Mouse (Mus musculus) gastrocnemius, postnatal 14 days (tissue): ENCODE data around the gene Mrm2. TPM values are rescaled to one million over a fixed set of nuclear protein-coding genes. Genes with fewer than 3 reads are reported as not detected.
"Not testable (repeated sequence)": the region's sequence is repeated elsewhere in the genome, so short reads cannot be mapped to it uniquely, and the experiment has no call there.

Experiments
- DNase-seq: peaks from one replicate; pipeline ENCODE4 v3.0.0; 2021; ENCODE audit warnings: mixed read lengths
- intact Hi-C: fragments of 180-260 bp; cut with DNase I; formaldehyde crosslinking; loops from one replicate; pipeline ENCODE4 v1.15.1; 2025; ENCODE audit warnings: low total_unique reads
- long read RNA-seq, 2 experiments: library from polyadenylated mRNA; stranded (forward); transcript quantifications; one replicate each; pipeline ENCODE4 v2.0.0; 2021
- total RNA-seq, 2 experiments: library from RNA; stranded (reverse); gene quantifications; 2 replicates each; pipeline ENCODE4 v1.2.3; 2021

The Mrm2 gene
- 1 to 10 TPM; 6.9 to 7.2 TPM for total RNA-seq
- long read RNA-seq, experiment 1, partial matches to known transcripts = 2 of 6 reads
- long read RNA-seq, experiment 1, other reads (novel, unspliced or antisense) = 0 of 6 reads
- long read RNA-seq, experiment 2, transcript Mrm2-201 (3 exons, 1,443 nt) = major isoform, 5 of 5 reads
- long read RNA-seq, experiment 2, partial matches to known transcripts = 0 of 5 reads
- long read RNA-seq, experiment 2, other reads (novel, unspliced or antisense) = 0 of 5 reads

DNA sequence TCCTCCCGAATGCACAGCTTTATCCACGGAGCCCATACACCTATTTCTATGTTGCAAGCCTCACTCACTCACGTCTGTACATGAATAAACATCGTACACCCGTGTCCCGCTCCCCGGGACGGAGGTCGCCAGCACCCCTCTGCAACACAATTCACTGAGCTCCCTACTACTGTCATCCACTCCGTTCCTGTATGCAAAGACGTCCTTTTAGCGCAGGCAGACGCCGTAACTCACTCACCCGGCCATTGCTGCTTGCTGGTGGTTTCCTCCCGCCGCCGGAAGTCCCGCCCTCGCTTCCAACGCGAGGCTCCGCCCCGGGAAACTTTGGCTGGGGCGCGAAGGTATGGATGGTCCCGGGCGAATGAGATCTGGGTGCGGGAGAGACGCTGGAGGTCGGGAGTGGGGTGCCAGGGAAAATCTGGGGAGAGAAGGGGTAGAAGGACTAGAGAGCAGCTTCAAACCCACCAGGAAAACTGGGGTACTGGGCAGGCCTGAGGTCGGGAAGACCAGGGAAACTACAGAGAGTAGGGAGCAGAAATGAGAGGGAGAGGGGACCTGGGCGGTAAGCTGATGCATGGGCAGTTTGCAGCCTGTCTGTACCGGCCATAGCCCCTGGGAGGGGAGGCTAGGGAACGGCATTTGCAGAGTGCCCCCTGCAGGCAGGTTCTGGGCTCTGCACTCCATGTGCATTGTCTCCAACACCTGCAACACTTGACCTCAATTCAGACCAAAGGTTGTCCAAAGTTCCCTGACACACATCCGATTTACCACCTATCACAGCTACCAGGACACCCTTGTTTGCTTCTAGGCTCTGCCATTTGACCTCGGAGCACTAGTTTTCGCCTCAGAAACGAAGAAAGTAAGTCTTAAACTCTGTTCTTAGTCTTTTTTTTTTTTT is at the start of gene Mrm2:
Mrm2 (minus strand) TSS at position 284 of the 898 bp plus-strand sequence.
- peak; percentile 82 for DNase-seq
- intact Hi-C loops = loop anchor here (5.0 kb wide), 1 partner anchor 495 kb away; no protein-coding TSS in a partner anchor

GRCm38 (mm10) chr5:140381156-140381555 is 49.5 kb upstream of the Mrm2 start:
- intact Hi-C loops = no loop called here
- no peak for DNase-seq

DNA sequence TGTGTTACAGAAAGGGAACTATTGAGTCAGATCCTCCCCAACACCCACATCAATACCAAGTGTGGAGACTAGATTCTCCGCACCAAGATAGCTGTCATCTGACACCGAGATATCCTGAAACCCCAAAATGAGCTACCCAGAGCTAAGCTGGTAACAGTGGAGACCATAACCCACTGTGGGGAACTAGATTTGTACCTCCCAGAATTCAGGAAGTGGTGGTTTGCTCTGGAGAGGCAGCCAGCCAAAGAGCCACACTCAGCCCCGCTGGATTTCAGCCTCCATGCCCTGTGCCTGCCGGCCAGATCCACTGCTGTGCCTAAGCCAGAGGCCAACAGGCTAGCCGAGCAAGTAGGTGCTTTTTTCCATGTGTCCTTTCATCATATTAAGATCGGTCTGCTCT is 47.6 kb upstream of the Mrm2 start:
- intact Hi-C loops = no loop called here
- peak; percentile 16 for DNase-seq

DNA sequence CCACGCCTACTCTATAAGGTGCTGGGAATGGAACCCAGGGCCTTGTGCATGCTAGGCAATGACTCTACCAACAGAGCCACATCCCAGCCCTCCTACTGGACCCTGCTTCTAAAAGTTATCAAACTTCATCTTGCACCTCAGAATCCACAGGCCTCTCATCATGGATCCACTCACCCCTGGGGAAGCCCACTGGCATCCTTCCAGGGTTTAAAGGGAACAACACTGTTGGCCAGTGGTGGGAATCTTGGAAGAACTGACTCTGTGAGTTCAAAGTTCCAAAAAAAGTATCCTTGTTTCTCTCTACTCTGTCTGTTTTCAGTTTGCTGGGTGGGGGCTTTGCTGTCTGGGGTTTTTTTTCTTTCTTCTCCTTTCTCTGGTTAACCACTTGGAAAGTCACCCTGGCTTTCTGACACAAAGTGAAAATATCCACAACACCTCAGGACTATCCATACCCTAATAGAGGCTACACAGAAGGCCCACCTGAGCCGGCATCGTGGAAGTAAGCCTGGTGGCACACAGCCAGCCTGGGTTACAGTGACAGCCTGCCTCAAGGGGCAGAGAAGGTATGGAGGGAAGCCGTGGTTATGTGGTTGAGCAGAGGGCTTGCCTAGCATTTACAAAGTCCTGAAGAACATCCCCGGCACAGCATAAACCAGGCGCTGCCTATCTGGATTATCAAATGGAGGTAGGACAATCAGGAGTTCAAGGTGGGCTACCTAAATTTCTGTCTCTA is 46.6 kb upstream of the Mrm2 start:
- DNase-seq = peak; percentile 29
- intact Hi-C loops = no loop called here

DNA sequence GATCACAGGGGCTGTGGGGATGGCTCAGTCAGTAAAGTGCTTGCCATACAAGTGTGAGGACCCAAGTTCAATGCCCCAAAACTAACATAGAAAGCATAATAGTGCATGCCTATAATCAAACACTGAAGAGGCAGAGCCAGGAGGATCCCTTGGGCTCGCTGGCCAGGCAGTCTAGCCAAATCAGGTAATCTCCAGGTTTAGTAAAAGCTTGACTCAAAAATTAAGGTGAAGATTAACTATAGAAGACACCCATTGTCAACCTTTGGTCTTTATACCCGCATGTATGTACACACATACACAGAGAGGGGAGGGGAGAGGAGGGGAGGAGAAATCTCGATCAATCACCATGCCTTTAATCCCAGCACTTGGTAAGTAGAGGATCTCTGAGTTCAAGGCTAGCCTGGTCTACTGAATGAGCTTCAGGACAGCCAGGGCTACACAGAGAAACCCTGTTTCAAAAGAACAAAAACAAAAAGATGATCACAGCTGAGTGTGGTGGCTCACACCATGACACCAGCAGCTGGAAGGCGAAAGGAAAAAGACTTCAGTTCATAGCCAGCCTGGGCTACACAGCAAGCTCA is 43.6 kb upstream of the Mrm2 start:
- intact Hi-C loops = no loop called here
- no peak for DNase-seq

DNA sequence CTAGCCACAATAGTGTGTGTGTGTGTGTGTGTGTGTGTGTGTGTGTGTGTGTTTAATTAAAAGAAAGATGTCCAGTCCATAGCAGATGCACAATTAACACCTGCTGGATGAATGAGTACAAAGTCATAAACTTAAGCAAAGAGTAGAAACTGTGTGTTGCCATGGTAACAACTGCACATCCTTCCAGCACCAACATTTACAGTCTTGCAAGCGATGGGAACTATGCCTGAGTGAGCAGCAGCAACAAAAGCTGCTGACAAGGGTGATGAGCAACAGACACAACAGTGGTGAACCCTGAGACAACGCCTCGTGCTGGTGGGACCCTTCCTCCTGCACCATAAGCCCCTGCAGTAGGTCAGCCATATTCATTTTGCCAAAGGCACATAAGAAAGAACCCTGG is 42.5 kb upstream of the Mrm2 start:
- intact Hi-C loops = no loop called here
- no peak for DNase-seq

DNA sequence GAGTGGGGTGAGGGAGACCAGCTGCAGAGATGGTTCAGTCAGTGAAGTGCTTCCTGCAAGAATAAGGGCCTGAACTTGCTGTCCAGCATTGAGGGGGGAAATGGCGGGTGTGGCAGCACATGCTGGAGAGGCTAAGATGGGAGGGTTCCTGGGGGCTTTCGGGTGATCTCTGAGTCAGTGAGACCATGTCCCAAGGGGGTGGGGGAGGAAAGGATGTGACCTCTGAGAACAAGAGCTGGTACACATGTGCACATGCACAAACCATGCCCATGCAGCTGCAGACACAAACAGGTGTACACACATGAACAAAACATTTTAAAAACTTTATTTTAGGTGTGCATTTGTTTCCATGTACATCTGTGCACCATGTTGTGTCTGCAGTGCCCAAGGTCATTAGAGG is 42.0 kb upstream of the Mrm2 start:
- intact Hi-C loops = no loop called here
- no peak for DNase-seq

DNA sequence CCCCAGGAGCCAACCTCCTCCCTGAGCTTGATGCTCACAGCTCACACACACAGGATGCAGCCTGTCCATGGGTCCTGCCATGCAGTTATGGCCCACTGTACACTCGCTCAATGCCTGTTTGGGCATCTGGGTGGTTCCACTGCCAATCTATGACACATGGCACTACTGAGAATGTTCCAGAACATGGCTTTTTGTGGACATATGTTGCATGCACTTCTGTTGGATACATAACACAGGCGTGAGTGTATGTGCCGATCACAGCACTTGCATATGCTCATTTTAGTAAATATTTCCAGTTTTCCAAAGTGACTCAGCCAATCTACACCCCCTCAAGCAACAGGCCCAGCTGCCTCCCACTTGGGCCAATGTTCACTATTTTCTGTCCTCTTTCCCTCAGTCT is 40.0 kb upstream of the Mrm2 start:
- no peak for DNase-seq
- intact Hi-C loops = no loop called here

DNA sequence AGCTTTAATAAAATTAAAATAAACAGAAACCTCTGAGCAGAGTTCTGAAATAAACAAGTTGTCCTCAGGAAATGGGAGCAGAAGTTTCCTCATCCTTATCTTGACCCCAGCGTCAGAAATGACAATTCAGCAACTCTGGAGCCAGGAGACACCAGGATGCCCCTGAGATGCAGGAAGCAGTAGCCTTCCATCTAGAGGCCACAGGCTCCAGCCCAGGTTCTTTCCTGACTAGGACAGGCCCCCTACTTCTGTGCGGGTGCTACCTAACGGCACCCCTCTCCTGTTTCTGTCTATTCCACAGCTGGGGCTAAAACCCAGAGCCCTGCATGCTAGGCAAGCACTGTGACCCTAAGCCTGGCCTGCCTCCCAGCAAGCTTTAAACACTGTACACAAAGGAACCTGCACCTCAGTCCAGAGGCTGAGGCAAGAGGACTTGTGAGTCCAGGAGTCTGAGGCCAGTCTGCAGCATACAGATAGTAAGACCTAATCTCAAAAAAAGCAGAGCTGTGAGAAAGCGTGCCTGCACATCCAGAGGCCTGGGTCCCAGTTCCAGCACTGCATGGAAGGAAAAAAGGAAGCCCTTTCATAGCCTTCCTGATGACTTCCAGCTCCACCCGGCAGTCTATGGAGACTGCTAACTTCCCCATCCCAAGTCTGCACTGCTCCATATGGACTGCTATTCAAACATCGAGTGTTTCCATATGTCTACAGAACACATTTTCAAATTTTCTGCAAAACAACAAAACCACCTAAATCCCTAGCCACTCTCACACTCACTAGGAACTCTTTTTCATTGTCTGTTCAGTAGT is 39.0 kb upstream of the Mrm2 start:
- intact Hi-C loops = no loop called here
- DNase-seq = no peak

DNA sequence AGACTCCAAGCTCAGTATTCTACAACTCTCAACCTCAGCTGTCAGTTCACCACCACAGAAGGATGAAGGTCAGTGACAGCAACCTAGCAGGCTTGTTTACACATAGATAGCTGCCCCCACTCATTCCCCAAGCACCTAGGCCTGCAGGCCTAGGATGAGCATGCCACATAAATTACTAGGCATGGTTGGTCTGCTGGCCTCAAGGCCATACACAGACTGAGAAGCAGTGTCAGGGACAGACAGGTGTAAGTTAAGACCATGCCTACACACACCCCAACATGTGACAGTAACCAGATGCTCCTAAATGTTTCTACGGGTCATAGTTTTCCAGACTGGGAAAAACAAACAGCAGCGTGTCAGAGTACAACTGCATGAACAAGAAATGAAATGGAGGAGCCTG is 37.8 kb upstream of the Mrm2 start:
- intact Hi-C loops = no loop called here
- no peak for DNase-seq

GRCm38 (mm10) chr5:140368926-140369325 is 37.2 kb upstream of the Mrm2 start:
- intact Hi-C loops = no loop called here
- no peak for DNase-seq

GRCm38 (mm10) chr5:140368126-140368525 is 36.4 kb upstream of the Mrm2 start:
- intact Hi-C loops, DNase-seq: not testable (repeated sequence)

- DNase-seq = no peak
- intact Hi-C loops = no loop called here
These were observed 32.7 kb upstream of the Mrm2 start for GRCm38 (mm10) chr5:140364415-140364814.

DNA sequence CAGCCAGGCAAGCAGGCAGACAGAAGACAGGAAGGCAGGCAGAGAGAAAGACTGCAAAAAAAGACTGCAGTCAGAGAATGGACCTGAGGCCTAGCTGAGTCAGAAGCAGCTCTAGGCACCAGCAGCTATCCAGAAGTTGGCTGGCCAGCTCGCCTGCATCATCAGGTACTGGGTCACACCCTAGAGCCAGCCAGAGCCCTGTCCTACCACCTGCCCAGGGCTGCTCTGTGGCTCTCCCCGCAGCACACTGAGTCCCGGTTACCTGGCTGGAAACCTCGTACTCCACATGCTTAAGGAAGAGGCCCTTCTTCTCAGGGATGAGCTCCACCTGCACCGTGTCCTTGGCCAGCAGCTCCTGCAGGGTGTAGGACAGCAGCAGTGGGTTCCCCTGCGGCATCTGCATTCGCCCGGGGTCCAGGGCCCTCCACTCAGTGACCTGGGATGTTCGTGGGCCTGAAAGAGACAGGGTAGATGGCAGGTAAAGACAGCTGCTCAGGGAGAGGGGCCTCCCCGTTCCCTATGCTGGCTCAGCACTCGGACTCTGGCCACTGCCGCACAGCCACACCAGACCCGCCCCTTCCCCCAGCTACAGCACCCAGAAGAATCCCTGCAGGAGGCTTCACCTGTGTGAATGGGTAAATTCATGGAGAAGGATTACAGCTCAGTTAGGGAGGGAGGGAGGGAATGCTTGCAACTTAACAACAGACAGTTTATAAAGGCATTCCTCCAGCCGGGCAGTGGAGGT is 28.4 kb upstream of the Mrm2 start:
- DNase-seq = no peak
- intact Hi-C loops = no loop called here

- intact Hi-C loops = no loop called here
- no peak for DNase-seq
These were observed 25.8 kb upstream of the Mrm2 start for GRCm38 (mm10) chr5:140357466-140357865.

- intact Hi-C loops = no loop called here
These were observed 24.2 kb upstream of the Mrm2 start for GRCm38 (mm10) chr5:140355934-140356333.

DNA sequence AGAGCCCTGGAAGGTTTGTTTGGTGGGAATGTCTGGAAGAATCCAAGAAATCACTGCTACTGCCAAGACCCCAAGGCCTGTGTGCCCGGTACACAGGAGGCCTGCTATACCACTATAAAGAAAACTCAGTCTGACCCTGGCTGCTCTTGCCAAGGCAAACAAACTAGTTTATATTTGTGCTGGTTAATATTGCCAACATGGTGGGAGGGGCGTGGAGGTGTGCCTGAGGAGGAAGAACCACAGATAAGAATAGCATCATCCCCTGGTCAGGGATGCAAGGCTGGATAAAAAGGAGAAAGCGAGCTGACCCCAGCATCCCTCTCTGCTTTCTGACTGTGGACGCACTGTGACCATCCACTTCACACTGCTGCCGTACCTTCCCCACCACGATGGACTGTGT is 20.7 kb upstream of the Mrm2 start:
- no peak for DNase-seq
- intact Hi-C loops = no loop called here

More at GRCm38 (mm10) chr5:140355934-140356333, 24.2 kb upstream of the Mrm2 start:
- DNase-seq = no peak

DNA sequence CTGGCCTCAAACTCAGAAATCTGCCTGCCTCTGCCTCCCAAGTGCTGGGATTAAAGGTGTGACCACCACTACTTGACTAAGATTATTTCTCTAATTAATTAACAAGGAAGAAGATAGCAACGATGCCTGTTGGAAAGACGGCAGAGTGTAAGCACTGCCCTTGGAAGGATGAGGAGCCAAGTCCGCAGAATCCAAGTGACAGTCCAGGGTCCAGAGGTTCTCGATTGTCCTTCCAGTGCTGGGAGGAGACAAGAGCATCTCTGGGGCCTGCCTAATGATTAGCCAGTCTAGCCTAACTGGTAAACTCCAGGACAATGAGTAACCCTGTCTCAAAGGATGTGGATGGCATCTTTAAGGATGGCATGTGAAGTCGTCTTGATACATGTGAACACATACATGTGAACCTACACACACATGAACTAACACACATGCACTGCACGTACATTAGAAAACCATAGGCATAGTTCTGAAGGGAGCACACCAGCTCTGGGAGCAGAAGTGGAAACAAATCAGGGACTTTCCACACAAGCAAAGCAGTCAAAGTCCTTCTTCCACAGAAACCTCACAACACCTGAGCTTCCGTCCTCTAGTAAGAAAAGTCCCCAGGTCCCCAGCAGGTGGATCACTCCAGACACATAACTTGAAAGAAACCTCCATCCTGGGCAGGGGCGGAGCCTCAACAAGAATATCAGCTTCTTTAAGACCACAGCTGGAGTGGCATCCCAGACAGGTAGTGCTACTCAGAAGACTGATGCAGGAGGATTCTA is 19.2 kb upstream of the Mrm2 start:
- DNase-seq = no peak
- intact Hi-C loops = no loop called here
